Mouse (Mus musculus) adrenal gland, adult (tissue): ENCODE measurements around the gene Clca3a2.
"Not testable (repeated sequence)": the region's sequence is repeated elsewhere in the genome, so short reads cannot be mapped to it uniquely, and the experiment has no call there.

Experiments used
- DNase-seq, 2 experiments: peaks; one replicate each; pipeline ENCODE4 v3.0.0; 2022 to 2023; ENCODE audit warnings: low spot score in 1 of 2; ENCODE audit not compliant: inconsistent age in 2 of 2

The Clca3a2 gene

DNA sequence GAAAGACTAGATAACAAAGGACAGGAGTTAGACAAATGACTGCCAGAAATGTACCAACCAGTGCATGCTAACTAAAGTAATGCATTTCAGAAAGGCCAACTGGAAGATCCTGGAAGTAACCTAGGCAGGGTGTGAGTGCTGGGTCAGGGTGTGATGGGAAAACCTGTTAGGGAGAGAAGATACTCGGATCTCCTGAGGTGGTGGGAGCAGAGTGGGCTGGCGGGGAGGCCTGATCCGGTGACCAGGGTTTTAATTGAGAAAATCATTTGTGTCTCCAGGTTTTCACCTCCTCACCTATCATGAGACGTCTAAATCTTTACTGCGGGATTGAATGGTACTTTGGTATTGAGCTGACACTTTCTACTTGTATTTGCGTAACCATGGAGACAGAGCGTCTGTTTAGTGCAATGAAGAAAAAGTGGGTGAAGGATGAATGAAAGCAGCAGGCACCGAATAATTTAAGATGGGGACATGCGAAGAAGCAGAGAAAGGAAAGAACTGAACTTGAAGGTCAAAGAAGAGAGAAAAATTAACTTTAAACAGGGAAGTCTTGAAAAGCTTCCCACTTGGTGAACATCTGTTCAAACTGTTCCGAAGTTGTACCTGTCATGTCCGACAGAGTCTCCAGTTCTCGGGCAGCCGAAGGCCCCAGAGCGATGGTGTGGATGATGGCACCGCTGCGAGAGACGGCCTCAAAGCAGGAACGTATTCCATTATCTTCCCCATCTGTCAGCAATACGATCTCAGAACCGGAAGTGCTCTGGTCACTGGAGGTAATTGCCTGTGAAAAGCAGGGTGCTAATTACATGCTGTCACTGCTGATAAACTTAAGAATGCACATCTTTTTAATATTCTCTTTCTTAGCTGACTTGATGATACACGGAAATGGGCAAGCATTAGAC is 70.0 kb downstream of the Clca3a2 start:
- not testable (repeated sequence) for DNase-seq

DNA sequence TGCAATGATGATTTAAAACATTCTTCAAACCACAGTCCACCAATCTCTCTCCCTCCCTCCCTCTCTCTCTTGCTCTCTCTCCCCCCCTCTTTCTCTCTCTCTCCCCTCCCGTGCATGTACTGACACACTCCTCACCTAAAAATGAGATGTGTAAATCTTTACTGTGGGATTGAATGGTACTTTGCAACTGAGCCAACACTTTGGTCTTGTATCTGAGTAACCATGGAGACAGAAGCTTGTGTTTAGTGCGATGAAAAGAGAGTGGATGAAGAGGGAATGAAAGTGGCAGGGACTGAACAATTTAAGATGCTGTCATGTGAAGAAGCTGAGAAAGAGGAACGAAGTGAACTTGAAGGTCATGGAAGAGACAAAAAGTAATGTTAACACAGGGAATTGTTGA is 71.6 kb downstream of the Clca3a2 start:
- DNase-seq = not testable (repeated sequence)
